Mouse (Mus musculus): ENCODE data around the gene Rps6kc1. TPM values are rescaled to one million over a fixed set of nuclear protein-coding genes. Genes with fewer than 3 reads are reported as not detected.

Rps6kc1 gene
- polyA plus RNA-seq, 1 experiment from 2014 or later, result 21.1 TPM

GRCm38 (mm10) chr1:190898899-190899575 is 12.5 kb downstream of the Rps6kc1 start:
- Histone ChIP-seq H3K36me3 (peaks cover 33% of the 10 kb centered on the region), H3K4me1 (no peaks in the 10 kb centered on the region), H3K27ac (no peak overlapping the region), H3K4me3 (no peak overlapping the region), H3K4me2 (replicated peaks) (no peak overlapping the region), H3K9ac (no peak overlapping the region), H3K27me3 (no peaks in the 10 kb centered on the region), H3K9me3 (no peaks in the 10 kb centered on the region)
- WGBS, result 79% methylated on average over 9 of the region's 9 CpGs
- ATAC-seq (ENCODE audit: insufficient number of reproducible peaks, insufficient read depth, low FRiP score, low TSS enrichment), result no peak

- ATAC-seq (ENCODE audit: insufficient number of reproducible peaks, insufficient read depth, low FRiP score, low TSS enrichment), result no peak
- no peak overlapping the region for H3K27ac ChIP-seq
- no peak overlapping the region for H3K9ac ChIP-seq
- no peak overlapping the region for H3K4me2 ChIP-seq (replicated peaks)
- H3K4me1 ChIP-seq, result no peaks in the 10 kb centered on the region
- H3K27me3 ChIP-seq, result no peaks in the 10 kb centered on the region
- WGBS, result 87% methylated on average over 3 of the region's 3 CpGs
- H3K9me3 ChIP-seq, result no peaks in the 10 kb centered on the region
- H3K4me3 ChIP-seq, result no peak overlapping the region
- peaks cover 34% of the 10 kb centered on the region for H3K36me3 ChIP-seq
These were observed 13.4 kb downstream of the Rps6kc1 start for GRCm38 (mm10) chr1:190898186-190898585.

- Histone ChIP-seq H3K27me3 (no peaks in the 10 kb centered on the region), H3K4me3 (no peak overlapping the region), H3K27ac (no peak overlapping the region), H3K9ac (no peak overlapping the region), H3K4me1 (no peaks in the 10 kb centered on the region), H3K36me3 (peaks cover 55% of the 10 kb centered on the region), H3K4me2 (replicated peaks) (no peak overlapping the region), H3K9me3 (no peaks in the 10 kb centered on the region)
- no peak for ATAC-seq (ENCODE audit: insufficient number of reproducible peaks, insufficient read depth, low FRiP score, low TSS enrichment)
- 81% methylated on average over 6 of the region's 6 CpGs for WGBS
These were observed 17.9 kb downstream of the Rps6kc1 start for GRCm38 (mm10) chr1:190893559-190894167.

- Histone ChIP-seq H3K4me1 (no peaks in the 10 kb centered on the region), H3K27ac (no peak overlapping the region), H3K27me3 (no peaks in the 10 kb centered on the region), H3K4me2 (replicated peaks) (no peak overlapping the region), H3K9ac (no peak overlapping the region), H3K9me3 (no peaks in the 10 kb centered on the region), H3K36me3 (peaks cover 53% of the 10 kb centered on the region), H3K4me3 (no peak overlapping the region)
- WGBS, result 86% methylated on average over 16 of the region's 16 CpGs
- no peak for ATAC-seq (ENCODE audit: insufficient number of reproducible peaks, insufficient read depth, low FRiP score, low TSS enrichment)
These were observed 22.9 kb downstream of the Rps6kc1 start for GRCm38 (mm10) chr1:190888646-190889045.

DNA sequence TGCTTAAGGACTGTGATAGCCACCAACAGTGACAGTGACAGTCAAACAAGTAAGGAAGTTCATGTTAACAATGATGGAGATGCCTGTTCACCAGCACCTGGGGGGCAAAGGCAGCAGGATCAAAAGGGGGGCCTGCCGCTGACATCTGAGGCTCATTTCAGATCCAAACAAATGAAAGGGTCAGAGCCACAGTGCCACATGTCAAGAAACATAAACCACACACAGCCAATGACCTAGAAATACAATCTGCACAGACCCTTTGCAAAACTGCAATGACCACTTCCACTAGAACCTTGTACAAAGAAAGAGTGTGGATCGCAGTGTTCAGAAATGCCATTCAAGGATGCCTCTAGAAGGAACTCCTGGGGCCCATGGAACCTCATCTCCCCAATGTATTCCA is 23.5 kb downstream of the Rps6kc1 start:
- Histone ChIP-seq H3K27ac (no peak overlapping the region), H3K4me1 (no peaks in the 10 kb centered on the region), H3K4me3 (no peak overlapping the region), H3K9me3 (no peaks in the 10 kb centered on the region), H3K9ac (no peak overlapping the region), H3K27me3 (no peaks in the 10 kb centered on the region), H3K4me2 (replicated peaks) (no peak overlapping the region), H3K36me3 (peaks cover 55% of the 10 kb centered on the region)
- no peak for ATAC-seq (ENCODE audit: insufficient number of reproducible peaks, insufficient read depth, low FRiP score, low TSS enrichment)
- 83% methylated on average over 2 of the region's 2 CpGs for WGBS

DNA sequence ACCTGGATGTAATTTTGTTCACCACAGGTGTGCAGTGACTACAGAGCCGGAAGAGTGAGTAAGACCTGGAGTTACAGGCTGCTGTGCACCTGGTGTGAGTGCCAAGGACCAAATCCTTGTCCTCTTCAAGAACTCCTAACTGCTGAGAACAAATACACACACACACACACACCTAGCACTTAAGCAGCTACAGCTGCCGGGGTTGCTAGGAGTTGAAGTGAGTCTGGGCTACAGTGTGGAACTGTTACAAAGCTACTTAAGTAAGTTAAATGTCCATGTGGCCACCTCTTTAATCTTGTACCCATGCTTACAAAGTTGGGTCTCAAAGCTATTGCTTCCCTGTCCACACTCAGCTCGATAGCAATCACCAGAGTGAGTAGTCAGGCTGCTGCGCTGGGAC is 25.6 kb downstream of the Rps6kc1 start:
- H3K4me2 ChIP-seq (replicated peaks), result no peak overlapping the region
- H3K9me3 ChIP-seq, result no peaks in the 10 kb centered on the region
- no peak for ATAC-seq (ENCODE audit: insufficient number of reproducible peaks, insufficient read depth, low FRiP score, low TSS enrichment)
- H3K36me3 ChIP-seq, result peaks cover 51% of the 10 kb centered on the region
- H3K27ac ChIP-seq, result no peak overlapping the region
- no peaks in the 10 kb centered on the region for H3K4me1 ChIP-seq
- H3K9ac ChIP-seq, result no peak overlapping the region
- WGBS, result 82% methylated on average over 4 of the region's 4 CpGs
- H3K27me3 ChIP-seq, result no peaks in the 10 kb centered on the region
- H3K4me3 ChIP-seq, result no peak overlapping the region

GRCm38 (mm10) chr1:190881422-190881821 is 30.1 kb downstream of the Rps6kc1 start:
- no peaks in the 10 kb centered on the region for H3K4me1 ChIP-seq
- no peak overlapping the region for H3K27ac ChIP-seq
- peaks cover 44% of the 10 kb centered on the region for H3K36me3 ChIP-seq
- no peak for ATAC-seq (ENCODE audit: insufficient number of reproducible peaks, insufficient read depth, low FRiP score, low TSS enrichment)
- H3K9ac ChIP-seq, result no peak overlapping the region
- no peak overlapping the region for H3K4me2 ChIP-seq (replicated peaks)
- H3K9me3 ChIP-seq, result no peaks in the 10 kb centered on the region
- WGBS, result 1% methylated on average over 2 of the region's 2 CpGs
- no peaks in the 10 kb centered on the region for H3K27me3 ChIP-seq
- no peak overlapping the region for H3K4me3 ChIP-seq

DNA sequence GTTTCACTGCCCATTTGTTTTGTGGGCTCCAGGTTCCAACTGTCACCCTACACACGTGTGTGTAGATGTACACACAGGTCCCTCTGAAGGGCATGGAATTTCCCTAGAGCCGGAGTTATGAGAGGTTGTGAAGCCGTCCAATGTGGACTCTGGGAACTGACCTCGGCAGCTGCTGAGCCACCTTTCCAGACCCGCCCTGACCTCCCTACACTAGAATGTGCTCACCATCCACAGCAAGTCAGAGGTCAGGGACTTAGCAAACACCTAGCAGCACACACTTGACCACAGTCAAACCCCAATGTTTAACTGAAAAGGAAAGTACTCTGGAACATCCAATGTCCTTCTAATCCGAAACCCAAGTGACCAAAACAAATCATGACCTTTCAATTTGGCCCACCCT is 30.9 kb downstream of the Rps6kc1 start:
- Histone ChIP-seq H3K27ac (no peak overlapping the region), H3K9ac (no peak overlapping the region), H3K9me3 (no peaks in the 10 kb centered on the region), H3K4me3 (no peak overlapping the region), H3K27me3 (no peaks in the 10 kb centered on the region), H3K36me3 (peaks cover 45% of the 10 kb centered on the region), H3K4me1 (no peaks in the 10 kb centered on the region), H3K4me2 (replicated peaks) (no peak overlapping the region)
- ATAC-seq (ENCODE audit: insufficient number of reproducible peaks, insufficient read depth, low FRiP score, low TSS enrichment), result no peak
- WGBS, result 70% methylated on average over 6 of the region's 6 CpGs

DNA sequence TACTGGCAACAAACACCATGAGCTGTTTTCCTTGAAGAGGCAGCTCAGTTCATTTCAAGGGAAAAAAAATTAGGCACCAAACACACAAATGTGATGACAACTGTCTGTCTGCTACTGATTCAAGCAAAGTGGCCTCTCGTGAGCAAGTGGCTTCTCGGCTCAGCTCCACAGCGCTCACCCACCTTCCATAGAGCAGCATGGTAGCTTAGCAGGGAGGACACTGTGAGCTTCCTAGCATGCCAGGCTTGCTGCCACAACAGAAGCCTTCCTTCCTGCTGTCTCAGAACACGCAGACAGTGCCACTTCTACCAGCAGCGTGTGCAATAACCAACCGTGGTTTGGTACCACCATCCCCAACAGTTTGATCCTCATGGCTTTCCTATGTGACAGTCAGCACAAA is 35.8 kb downstream of the Rps6kc1 start:
- no peak for ATAC-seq (ENCODE audit: insufficient number of reproducible peaks, insufficient read depth, low FRiP score, low TSS enrichment)
- Histone ChIP-seq H3K4me1 (no peaks in the 10 kb centered on the region), H3K36me3 (peaks cover 34% of the 10 kb centered on the region), H3K4me2 (replicated peaks) (no peak overlapping the region), H3K27ac (no peak overlapping the region), H3K9ac (no peak overlapping the region), H3K4me3 (no peak overlapping the region), H3K27me3 (no peaks in the 10 kb centered on the region), H3K9me3 (no peaks in the 10 kb centered on the region)
- 91% methylated on average over 6 of the region's 6 CpGs for WGBS

DNA sequence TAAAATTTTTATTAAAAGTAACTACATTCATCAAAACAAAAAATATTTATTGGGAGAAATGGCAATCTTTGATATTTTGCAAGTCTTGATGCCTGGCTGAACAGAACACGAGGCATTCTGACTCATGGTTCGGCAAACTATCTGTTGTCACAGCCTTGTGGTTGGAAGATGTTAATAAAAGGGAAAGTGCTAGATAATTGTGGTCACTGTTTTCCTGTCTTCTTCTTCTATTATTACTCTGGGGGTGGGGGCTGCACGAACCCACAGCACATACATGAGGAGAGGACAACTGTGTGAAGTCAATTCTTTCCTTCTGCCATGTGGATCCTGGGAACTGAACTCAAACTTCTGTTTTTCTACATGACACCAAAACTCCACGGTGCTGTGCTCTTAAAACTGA is 36.5 kb downstream of the Rps6kc1 start:
- Histone ChIP-seq H3K9ac (no peak overlapping the region), H3K4me3 (no peak overlapping the region), H3K36me3 (peaks cover 40% of the 10 kb centered on the region), H3K4me2 (replicated peaks) (no peak overlapping the region), H3K27ac (no peak overlapping the region), H3K27me3 (no peaks in the 10 kb centered on the region), H3K9me3 (no peaks in the 10 kb centered on the region), H3K4me1 (no peaks in the 10 kb centered on the region)
- 94% methylated on average over 4 of the region's 4 CpGs for WGBS
- ATAC-seq (ENCODE audit: insufficient number of reproducible peaks, insufficient read depth, low FRiP score, low TSS enrichment), result no peak

DNA sequence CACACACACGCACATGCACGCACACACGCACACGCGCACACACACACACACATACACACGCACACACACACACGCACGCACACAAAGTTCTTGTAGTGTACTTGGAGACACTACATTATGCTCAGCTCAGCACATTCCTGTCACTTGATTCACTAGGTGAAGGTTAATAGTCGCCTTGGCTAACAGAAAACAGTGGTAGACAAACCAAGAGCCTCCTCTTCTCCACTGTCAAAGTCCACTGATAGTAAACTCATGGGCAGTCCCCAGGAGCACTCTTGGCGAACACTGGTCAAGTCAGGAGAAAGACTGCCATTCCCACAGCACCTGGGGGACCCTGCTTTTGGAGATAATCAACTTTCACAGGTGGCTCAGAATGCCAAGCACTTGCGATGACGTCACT is 40.5 kb downstream of the Rps6kc1 start:
- 95% methylated on average over 12 of the region's 12 CpGs for WGBS
- H3K27ac ChIP-seq, result no peak overlapping the region
- ATAC-seq (ENCODE audit: insufficient number of reproducible peaks, insufficient read depth, low FRiP score, low TSS enrichment), result no peak
- no peak overlapping the region for H3K9ac ChIP-seq
- H3K4me3 ChIP-seq, result no peak overlapping the region
- no peaks in the 10 kb centered on the region for H3K27me3 ChIP-seq
- peaks cover 50% of the 10 kb centered on the region for H3K36me3 ChIP-seq
- no peaks in the 10 kb centered on the region for H3K9me3 ChIP-seq
- no peak overlapping the region for H3K4me2 ChIP-seq (replicated peaks)
- no peaks in the 10 kb centered on the region for H3K4me1 ChIP-seq

GRCm38 (mm10) chr1:190869996-190870395 is 41.6 kb downstream of the Rps6kc1 start:
- Histone ChIP-seq H3K4me2 (replicated peaks) (no peak overlapping the region), H3K36me3 (peaks cover 51% of the 10 kb centered on the region), H3K4me1 (no peaks in the 10 kb centered on the region), H3K27me3 (no peaks in the 10 kb centered on the region), H3K9me3 (no peaks in the 10 kb centered on the region), H3K4me3 (no peak overlapping the region), H3K27ac (no peak overlapping the region), H3K9ac (no peak overlapping the region)
- WGBS, result 92% methylated on average over 4 of the region's 4 CpGs
- no peak for ATAC-seq (ENCODE audit: insufficient number of reproducible peaks, insufficient read depth, low FRiP score, low TSS enrichment)
